Mouse (Mus musculus) liver, embryonic 14.5 days (tissue): ENCODE data around the gene Spsb4.

Experiments
- CTCF ChIP-seq: IDR thresholded peaks from 2 replicates; pipeline ENCODE4 v1.5.1; 2016; ENCODE audit warnings: antibody characterized with exemption, low read depth, control low read depth
- EP300 ChIP-seq: IDR thresholded peaks from 2 replicates; pipeline ENCODE4 v1.6.1; 2016; ENCODE audit warnings: antibody characterized with exemption, low read depth

- no peak for TF ChIP-seq EP300
- TF ChIP-seq CTCF = no peak
Measured at GRCm38 (mm10) chr9:97056541-97057338, 38.1 kb upstream of the Spsb4 start.
